Mouse (Mus musculus) kidney, postnatal 36 days (tissue): Measurements from ENCODE around the gene Casz1.

ENCODE experiments used
- DNase-seq, 2 experiments: peaks; one replicate each; pipeline ENCODE4 v3.0.0; 2021 to 2022; ENCODE audit warnings: mixed read lengths in 2 of 2

Casz1 gene

DNA sequence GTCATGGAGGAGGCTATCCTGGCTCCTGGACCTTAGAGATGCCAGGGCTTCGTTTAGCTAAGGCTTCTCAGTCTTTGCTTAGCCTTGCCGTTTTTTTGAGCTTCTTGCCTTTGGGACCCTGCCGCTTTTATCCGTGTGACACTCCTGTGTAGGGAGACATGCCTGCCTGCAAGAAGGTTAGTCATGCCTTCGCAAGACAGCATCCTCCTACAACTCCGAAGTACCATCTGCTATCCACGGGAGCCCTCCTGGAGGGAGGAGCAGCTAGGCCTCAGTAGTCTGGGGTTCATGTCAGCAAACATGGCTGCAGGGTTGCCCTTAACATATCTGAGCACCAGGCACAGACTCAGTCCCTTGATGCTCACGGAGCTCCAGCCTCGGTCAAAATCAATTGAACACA lies 43.4 kb downstream of the Casz1 start:
- DNase-seq, result no peak

- DNase-seq, result no peak
Measured at GRCm38 (mm10) chr4:148849437-148849836, 45.2 kb downstream of the Casz1 start.

- DNase-seq, result no peak
Measured at GRCm38 (mm10) chr4:148853057-148853456, 48.8 kb downstream of the Casz1 start.

DNA sequence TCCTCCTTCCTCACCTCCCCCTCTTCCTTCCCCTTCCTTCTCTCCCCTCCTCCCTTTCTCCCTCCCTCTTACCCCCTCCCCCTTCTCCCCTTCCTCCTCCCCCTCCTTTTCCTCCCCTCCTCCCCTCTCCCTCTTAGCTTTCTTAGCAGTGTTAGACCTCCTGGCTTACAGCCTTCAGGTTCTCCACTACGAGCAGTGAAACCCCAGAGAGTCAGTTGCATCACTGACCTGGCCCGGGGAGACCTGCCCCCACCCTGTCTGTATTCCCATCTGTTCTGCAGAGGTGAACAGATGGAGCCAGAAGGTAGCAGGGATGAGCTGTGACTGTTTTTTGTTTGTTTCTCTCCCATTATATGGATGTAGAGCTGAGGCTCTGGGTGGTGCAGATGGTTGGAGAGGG lies 49.9 kb downstream of the Casz1 start:
- no peak for DNase-seq

- peak in 1 of 2 experiments; percentile 30 for DNase-seq
Measured at GRCm38 (mm10) chr4:148855527-148855926, 51.3 kb downstream of the Casz1 start.

- DNase-seq, result no peak
Measured at GRCm38 (mm10) chr4:148856216-148856615, 52.0 kb downstream of the Casz1 start.

DNA sequence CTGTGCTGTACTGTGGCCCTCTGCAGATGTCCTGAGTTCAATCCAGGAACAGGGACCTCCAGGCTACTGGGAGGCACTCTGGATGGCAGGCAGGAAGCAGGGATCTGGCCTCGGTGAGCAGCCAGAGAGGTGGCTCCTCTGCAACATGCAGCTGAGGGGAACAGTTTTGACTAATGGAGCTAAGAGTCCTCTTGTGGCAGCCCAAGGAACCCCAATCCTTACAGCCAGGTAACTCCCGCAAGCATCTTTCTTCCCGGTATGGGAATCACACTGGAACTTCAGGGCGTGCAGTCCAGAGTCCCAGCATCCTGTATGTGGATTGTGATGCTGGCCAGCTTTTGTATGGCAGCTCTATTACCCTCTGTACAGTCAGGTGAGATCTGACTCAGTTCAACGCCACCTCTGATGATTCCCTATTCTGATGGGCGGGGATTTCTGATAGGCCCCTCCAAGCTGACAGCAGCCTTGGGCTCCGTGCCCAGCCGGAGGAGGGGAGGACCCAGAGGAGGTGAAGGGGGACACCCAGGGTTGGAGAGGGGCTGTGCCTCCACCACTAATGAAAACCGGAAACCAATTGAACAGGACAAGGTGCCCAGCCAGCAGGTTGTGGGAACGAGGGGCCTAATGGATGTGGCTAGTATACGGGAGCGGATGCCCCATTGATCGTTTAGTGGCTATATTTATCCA lies 53.3 kb downstream of the Casz1 start:
- DNase-seq, result no peak

DNA sequence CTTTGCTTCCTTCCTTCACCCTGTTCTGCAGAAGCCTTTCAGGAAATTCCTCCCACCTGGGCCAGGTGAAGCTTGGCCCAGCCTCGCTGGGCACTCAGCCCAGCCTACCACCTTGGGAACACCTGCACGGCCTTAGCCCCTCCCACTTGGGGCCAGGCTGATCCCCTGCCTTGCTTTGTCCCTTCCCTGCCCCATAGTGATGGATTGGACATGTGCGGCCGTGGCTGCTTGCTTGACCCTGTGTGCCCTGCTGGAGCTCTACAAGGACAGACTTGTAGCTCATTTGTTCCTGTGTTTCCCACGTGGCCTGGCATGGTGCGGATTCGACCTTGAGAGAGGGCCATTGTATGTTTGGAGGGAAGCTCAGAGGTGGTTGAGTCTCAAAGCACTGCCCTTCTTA lies 54.0 kb downstream of the Casz1 start:
- DNase-seq, result peak; percentile 70 to 74

DNA sequence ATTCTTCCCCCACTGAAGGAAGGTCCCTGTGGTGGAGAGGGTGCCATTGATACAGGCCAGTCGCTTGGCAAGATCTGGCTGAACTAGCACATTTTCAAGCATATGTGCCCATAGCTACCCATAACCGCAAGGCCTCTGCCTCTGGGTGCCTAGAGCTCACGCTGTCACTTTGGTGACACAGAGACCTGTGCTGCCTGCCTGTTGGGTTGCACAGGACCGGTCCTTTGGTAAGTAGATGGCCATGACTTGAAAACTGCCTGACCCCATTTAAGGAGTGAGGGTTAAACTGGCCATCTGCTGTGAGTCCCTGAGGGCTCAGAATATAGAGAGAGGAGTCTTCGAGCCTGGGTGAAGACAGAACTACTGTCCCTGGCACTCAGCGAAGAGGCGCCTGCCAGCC lies 55.2 kb downstream of the Casz1 start:
- no peak for DNase-seq

DNA sequence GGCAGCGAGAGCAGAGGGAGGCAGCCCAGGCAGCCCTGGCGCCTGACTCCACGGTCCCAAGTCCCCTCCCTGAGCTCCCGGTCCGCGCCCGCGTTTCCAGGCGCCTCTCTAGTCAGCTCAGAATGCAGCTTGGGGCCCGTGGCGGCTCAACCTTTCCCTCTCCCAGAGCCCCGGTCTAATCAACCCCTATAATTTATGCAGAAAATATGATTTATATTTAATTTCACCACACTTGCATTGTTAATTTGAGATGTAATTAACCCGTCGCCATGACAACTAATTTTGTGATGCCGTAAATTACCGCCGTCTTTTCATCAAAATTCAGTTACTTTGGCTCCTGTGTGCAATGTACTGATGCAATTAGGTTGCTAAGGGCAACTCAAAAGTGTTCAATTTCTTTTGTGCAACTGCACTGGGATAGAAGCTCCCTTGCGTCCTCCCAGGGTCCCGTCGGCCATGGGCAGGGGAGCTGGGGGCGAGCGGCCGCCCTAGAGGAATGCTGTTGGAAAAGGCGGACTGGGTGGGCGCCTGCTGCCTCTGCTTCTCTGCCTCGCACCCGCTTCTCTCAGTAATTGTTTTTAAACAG lies 55.8 kb downstream of the Casz1 start:
- peak in 1 of 2 experiments; percentile 37 for DNase-seq

- no peak for DNase-seq
Measured at GRCm38 (mm10) chr4:148860636-148861035, 56.4 kb downstream of the Casz1 start.

DNA sequence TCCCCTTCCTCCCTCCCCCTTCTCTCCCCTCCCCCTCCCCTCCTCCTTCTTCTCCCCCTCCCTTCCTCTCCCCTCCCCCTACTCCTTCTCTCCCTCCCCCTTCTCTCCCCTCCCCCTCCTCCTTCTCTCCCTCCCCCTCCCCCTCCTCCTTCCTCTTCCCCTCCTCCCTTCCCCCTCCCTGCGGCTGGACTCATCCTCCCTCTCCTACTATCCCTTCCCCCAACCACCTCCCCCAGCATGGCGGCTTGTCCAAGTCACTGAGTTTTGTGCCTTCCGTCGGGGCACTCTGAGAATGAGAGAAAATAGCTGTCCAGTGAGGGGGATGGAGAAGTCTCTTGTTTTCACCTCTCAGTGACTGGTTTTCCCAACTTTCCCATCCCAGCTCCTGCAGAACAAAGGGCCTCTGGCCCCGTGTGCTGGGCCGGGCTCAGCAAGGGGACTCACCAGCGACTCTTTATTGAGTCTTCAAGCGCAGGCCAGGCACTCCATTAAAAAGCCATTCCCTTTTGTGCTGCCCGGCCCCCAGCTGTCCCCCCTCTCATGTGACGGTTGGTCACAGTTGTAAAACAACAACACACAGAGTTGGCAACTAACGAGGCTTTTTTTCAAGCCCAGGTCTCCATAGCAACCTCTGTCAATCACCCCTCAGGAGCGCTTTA lies 62.7 kb downstream of the Casz1 start:
- no peak for DNase-seq

- peak; percentile 96 to 98 for DNase-seq
Measured at GRCm38 (mm10) chr4:148867721-148868397, 63.6 kb downstream of the Casz1 start.

DNA sequence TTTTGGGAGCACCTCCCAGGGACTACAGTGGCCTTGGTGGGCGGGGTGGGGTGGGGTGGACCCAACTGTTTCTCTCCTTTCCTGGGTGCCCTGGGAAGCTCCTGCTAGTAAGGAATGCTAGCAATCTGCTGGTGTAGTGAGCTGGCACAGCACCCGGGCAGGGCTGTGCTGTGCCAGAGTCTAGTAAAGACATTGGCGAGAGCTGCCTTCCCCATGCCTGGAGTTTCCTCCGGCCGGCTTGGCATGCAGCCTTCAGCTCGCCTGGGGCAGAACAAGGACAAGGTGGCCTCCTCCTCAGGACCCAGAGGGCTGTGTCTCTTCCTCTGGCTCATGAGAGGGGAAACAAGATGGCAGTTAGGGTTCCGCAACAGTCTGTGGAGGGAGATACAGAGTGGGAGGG lies 65.3 kb downstream of the Casz1 start:
- peak; percentile 84 to 87 for DNase-seq

- DNase-seq, result no peak
Measured at GRCm38 (mm10) chr4:148870496-148870895, 66.3 kb downstream of the Casz1 start.

GRCm38 (mm10) chr4:148871751-148872334 lies 67.6 kb downstream of the Casz1 start:
- DNase-seq, result peak; percentile 65 to 66

DNA sequence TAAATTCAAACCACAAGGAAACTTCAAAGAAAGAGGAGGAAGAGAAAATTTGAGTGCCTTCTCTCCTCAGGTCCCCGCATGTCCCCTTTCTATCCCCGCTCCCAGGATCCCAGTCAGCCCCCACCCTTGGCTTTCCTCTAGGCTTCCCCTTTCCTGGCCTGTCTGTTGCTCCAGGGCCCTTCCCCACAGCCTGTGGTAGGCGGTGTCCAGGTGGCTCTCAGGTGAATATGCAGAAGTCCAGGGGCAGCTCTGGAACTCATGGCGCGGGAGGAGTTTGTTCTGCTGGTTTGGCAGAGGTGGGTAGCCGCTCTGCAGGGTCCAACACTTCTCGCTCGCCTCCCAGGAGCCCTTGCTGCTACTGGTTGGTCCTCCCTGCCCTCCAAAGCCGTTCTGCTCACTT lies 68.1 kb downstream of the Casz1 start:
- DNase-seq, result no peak

GRCm38 (mm10) chr4:148872783-148873182 lies 68.6 kb downstream of the Casz1 start:
- DNase-seq, result peak; percentile 28 to 46

- DNase-seq, result no peak
Measured at GRCm38 (mm10) chr4:148876166-148876565, 71.9 kb downstream of the Casz1 start.

DNA sequence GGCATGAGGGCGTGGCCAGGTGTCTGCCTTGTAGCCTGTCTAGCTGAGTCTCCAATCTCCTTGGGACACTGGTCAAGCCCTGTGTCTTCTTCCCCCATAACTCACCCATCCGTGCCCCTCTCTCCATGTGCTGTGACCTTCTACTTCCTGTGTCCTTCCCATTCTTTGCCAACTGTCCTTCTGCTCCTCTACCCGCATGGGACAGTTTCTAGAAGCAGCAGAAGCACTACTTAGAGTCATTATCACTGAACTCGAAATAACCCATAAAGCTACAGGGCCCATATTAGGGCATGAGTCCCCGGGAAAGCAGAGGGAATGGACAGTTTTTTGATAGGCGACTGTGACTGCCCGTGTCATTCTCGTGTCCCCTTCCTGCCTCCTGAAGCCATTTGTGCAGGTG lies 72.6 kb downstream of the Casz1 start:
- DNase-seq, result no peak

DNA sequence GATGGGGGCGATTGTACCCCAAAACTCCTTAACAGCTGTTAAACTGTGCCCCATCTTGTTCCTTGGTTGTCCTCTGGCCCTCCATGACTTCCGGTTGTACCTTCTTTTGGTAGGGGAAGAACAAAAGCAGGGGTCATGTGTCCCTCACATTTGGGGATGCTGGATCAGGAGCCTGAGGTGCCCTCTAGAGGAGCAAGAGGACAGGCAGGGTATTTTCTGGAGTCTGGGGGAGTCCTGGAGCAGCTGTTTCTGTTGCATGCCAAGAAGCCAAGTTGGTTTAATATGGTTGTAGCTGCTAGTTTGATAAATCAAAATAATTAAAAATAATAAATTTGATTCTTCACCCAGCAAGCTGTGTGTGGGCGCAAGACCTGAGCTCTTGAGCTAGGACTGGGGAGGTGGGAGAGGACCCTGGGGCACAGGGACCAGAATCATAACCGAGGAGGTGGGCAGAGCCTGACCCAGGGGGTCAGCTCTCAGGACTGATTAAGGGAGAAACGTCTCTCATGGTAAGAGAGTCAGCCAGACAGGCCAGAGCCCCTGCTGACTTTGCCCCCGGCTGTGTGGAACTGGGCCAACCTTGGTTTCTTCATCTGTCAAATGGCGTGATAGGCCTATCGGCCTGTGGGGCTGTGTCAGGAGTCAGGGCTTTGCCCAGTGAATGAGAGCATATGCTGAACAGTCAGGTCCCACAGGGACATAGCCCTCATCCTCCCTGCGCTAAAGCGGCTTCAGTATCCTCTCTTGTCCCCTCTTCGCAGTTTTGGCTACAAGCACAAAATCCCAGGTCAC lies 74.2 kb downstream of the Casz1 start:
- DNase-seq, result no peak

DNA sequence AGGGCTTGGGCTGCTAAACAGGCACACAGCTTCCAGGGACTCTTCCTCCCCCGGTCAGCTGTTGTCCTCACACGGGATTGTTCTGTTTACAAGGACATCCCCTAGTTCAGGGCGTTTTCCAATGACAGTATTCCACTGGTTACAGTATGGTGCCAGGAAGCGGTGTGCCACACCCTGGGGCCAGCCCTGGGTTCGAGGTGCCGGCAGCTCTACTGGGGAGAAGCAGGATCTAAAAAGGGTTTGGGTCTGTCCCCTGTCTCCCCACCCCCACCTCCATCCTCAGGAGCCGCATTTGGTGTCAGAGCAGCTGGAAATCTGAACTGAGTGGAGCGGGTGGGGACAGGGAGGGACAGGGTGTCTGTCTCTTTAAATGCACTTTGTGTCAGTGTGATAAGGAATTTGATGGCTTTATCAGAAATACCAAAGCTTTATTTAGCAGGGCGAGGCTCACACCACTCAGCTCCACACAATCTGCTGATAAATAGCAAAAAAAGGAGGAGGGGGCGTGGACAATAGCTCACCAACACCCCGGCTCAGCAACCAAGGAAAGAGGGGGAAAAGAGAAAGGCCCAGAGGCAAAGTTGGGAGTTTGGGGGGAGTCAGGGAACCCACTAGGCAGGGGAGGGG lies 74.9 kb downstream of the Casz1 start:
- no peak for DNase-seq
